Mouse (Mus musculus) brain, adult 2 months (tissue): ENCODE measurements at regions not wholly inside any gene's neighbourhood (a gene's known extent, or its start where the extent isn't known, plus 50 kb on each side); places are given as distances from the start of the nearest gene placed in this dataset.
A peak's percentile ranks its signal among the peaks of the same experiment; 100 is the strongest.

Experiments used
- DNase-seq: peaks from one replicate; pipeline ENCODE4 v3.0.0; 2011; ENCODE audit warnings: low read depth, low spot score

GRCm38 (mm10) chr3:132017485-132018261, 67.4 kb upstream of the Dkk2 start:
- peak; percentile 15 for DNase-seq

- no peak for DNase-seq
Measured at GRCm38 (mm10) chr3:132018505-132018904, 66.6 kb upstream of the Dkk2 start.

GRCm38 (mm10) chr3:132022032-132022431, 63.1 kb upstream of the Dkk2 start:
- DNase-seq: no peak

- no peak for DNase-seq
Measured at GRCm38 (mm10) chr3:132023342-132023741, 61.8 kb upstream of the Dkk2 start.

- no peak for DNase-seq
Measured at GRCm38 (mm10) chr3:132029112-132029511, 56.0 kb upstream of the Dkk2 start.

GRCm38 (mm10) chr3:132033078-132033713, 51.9 kb upstream of the Dkk2 start:
- DNase-seq: peak; percentile 12

- no peak for DNase-seq
Measured at GRCm38 (mm10) chr3:132035176-132035575, 49.9 kb upstream of the Dkk2 start.
